Mouse (Mus musculus) C2C12 (cell line): ENCODE data around the gene BC005624.
A peak's percentile ranks its signal among the peaks of the same experiment; 100 is the strongest.

Experiments used
- CTCF ChIP-seq: IDR thresholded peaks from one replicate; pipeline ENCODE4 v1.5.1; 2011; ENCODE audit not compliant: control insufficient read depth, insufficient read depth, insufficient read length
- MAX ChIP-seq: IDR thresholded peaks from one replicate; pipeline ENCODE4 v1.6.1; 2011; ENCODE audit warnings: mild to moderate bottlenecking, control low read depth
- USF1 ChIP-seq: IDR thresholded peaks from one replicate; pipeline ENCODE4 v1.6.1; 2011; ENCODE audit warnings: low read depth, mild to moderate bottlenecking, control low read depth, moderate library complexity

DNA sequence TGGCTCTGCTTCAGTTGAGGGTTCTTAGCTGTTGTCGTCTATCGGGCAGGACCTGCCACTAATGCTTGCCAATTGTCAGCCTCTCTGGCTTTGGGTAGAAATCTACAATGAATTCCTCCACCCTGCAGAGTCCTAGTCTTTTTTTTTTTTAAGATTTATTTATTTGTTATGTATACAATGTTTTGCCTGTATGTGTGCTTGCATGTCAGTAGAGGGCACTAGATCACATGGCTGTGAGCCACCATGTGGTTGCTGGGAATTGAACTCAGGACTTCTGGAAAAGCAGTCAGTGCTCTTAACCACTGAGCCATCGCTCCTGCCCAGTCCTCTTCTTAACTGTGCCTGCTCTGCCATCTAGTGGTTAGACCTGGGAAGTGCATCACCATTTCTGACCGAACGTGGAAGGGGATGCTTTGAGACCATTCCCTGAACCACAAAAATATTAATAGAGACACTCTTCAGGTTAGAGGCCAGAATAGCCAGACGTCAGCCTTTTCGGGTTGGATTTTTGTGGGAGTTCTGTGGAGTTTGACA, 48.0 kb downstream of the BC005624 start:
- TF ChIP-seq CTCF (peak; percentile 66), USF1 (no peak), MAX (no peak)
